Mouse (Mus musculus): ENCODE measurements around the gene Fyb2.

Gene Fyb2

GRCm38 (mm10) chr4:105007360-105008018, 94.2 kb downstream of the Fyb2 start:
- no peak for DNase-seq (ENCODE audit: low read depth, low spot score)

GRCm38 (mm10) chr4:105013718-105014117, 100.5 kb downstream of the Fyb2 start:
- DNase-seq (ENCODE audit: low read depth, low spot score) = no peak

- DNase-seq (ENCODE audit: low read depth, low spot score) = no peak
Observed at GRCm38 (mm10) chr4:105015496-105015895, 102.2 kb downstream of the Fyb2 start.

- DNase-seq (ENCODE audit: low read depth, low spot score) = no peak
Observed at GRCm38 (mm10) chr4:105016006-105016613, 102.9 kb downstream of the Fyb2 start.

GRCm38 (mm10) chr4:105027278-105027677, 114.0 kb downstream of the Fyb2 start:
- no peak for DNase-seq (ENCODE audit: low read depth, low spot score)

- no peak for DNase-seq (ENCODE audit: low read depth, low spot score)
Observed at GRCm38 (mm10) chr4:105031104-105031503, 117.8 kb downstream of the Fyb2 start.

GRCm38 (mm10) chr4:105033153-105033552, 119.9 kb downstream of the Fyb2 start:
- DNase-seq (ENCODE audit: low read depth, low spot score) = no peak

- no peak for DNase-seq (ENCODE audit: low read depth, low spot score)
Observed at GRCm38 (mm10) chr4:105034259-105034658, 121.0 kb downstream of the Fyb2 start.

- no peak for DNase-seq (ENCODE audit: low read depth, low spot score)
Observed at GRCm38 (mm10) chr4:105050041-105050440, 136.8 kb downstream of the Fyb2 start.

- peak; percentile 49 for DNase-seq (ENCODE audit: low read depth, low spot score)
Observed at GRCm38 (mm10) chr4:105051291-105051690, 138.0 kb downstream of the Fyb2 start.
